Mouse (Mus musculus): ENCODE results near the gene Skap2. TPM values are rescaled to one million over a fixed set of nuclear protein-coding genes. Genes with fewer than 3 reads are reported as not detected.

The Skap2 gene
- polyA plus RNA-seq, 1 experiment from 2014 or later, result 8.5 TPM

- ATAC-seq (ENCODE audit: low FRiP score) (no peak), DNase-seq (ENCODE audit: low spot score, missing footprints) (no peak)
- Histone ChIP-seq H3K4me2 (no peak overlapping the region), H3K9ac (ENCODE audit: low read length) (no peak overlapping the region), H3K4me1 (ENCODE audit: control insufficient read depth, insufficient read depth, low read length) (no peaks in the 10 kb centered on the region), H3K27ac (ENCODE audit: low read depth, low read length) (no peak overlapping the region), H3K4me3 (ENCODE audit: low read depth, low read length) (no peak overlapping the region), H3K27me3 (ENCODE audit: control insufficient read depth, insufficient read depth, low read length) (no peaks in the 10 kb centered on the region), H3K9me3 (ENCODE audit: control insufficient read depth, low read length) (no peaks in the 10 kb centered on the region), H3K36me3 (ENCODE audit: control insufficient read depth, insufficient read depth, low read length) (no peaks in the 10 kb centered on the region)
- 59% methylated on average over 3 of the region's 3 CpGs for WGBS
Observed at GRCm38 (mm10) chr6:51886902-51887431, 125.4 kb downstream of the Skap2 start.

GRCm38 (mm10) chr6:51882880-51883274 lies 129.5 kb downstream of the Skap2 start:
- WGBS, result 87% methylated on average over 5 of the region's 5 CpGs
- Histone ChIP-seq H3K27ac (ENCODE audit: low read depth, low read length) (no peak overlapping the region), H3K4me2 (no peak overlapping the region), H3K9ac (ENCODE audit: low read length) (no peak overlapping the region), H3K27me3 (ENCODE audit: control insufficient read depth, insufficient read depth, low read length) (peaks cover 2% of the 10 kb centered on the region; the same call in 1 of the 2 replicates), H3K4me1 (ENCODE audit: control insufficient read depth, insufficient read depth, low read length) (no peaks in the 10 kb centered on the region), H3K4me3 (ENCODE audit: low read depth, low read length) (no peak overlapping the region), H3K9me3 (ENCODE audit: control insufficient read depth, low read length) (no peaks in the 10 kb centered on the region), H3K36me3 (ENCODE audit: control insufficient read depth, insufficient read depth, low read length) (no peaks in the 10 kb centered on the region)
- no peak for DNase-seq (ENCODE audit: low spot score, missing footprints)
- ATAC-seq (ENCODE audit: low FRiP score), result no peak

GRCm38 (mm10) chr6:51882266-51882879 lies 130.0 kb downstream of the Skap2 start:
- DNase-seq (ENCODE audit: low spot score, missing footprints) (no peak), ATAC-seq (ENCODE audit: low FRiP score) (no peak)
- H3K9ac ChIP-seq (ENCODE audit: low read length), result no peak overlapping the region
- 90% methylated on average over 17 of the region's 17 CpGs for WGBS
- no peak overlapping the region for H3K4me2 ChIP-seq
- H3K9me3 ChIP-seq (ENCODE audit: control insufficient read depth, low read length), result no peaks in the 10 kb centered on the region
- H3K27me3 ChIP-seq (ENCODE audit: control insufficient read depth, insufficient read depth, low read length), result peaks cover 2% of the 10 kb centered on the region; the same call in 1 of the 2 replicates
- H3K36me3 ChIP-seq (ENCODE audit: control insufficient read depth, insufficient read depth, low read length), result no peaks in the 10 kb centered on the region
- no peaks in the 10 kb centered on the region for H3K4me1 ChIP-seq (ENCODE audit: control insufficient read depth, insufficient read depth, low read length)
- no peak overlapping the region for H3K27ac ChIP-seq (ENCODE audit: low read depth, low read length)
- H3K4me3 ChIP-seq (ENCODE audit: low read depth, low read length), result no peak overlapping the region

- no peak overlapping the region for H3K9ac ChIP-seq (ENCODE audit: low read length)
- no peak overlapping the region for H3K4me2 ChIP-seq
- 72% methylated on average over 13 of the region's 13 CpGs for WGBS
- H3K4me1 ChIP-seq (ENCODE audit: control insufficient read depth, insufficient read depth, low read length), result no peaks in the 10 kb centered on the region
- H3K27ac ChIP-seq (ENCODE audit: low read depth, low read length), result no peak overlapping the region
- H3K36me3 ChIP-seq (ENCODE audit: control insufficient read depth, insufficient read depth, low read length), result no peaks in the 10 kb centered on the region
- no peaks in the 10 kb centered on the region for H3K9me3 ChIP-seq (ENCODE audit: control insufficient read depth, low read length)
- peaks cover 2% of the 10 kb centered on the region; the same call in 1 of the 2 replicates for H3K27me3 ChIP-seq (ENCODE audit: control insufficient read depth, insufficient read depth, low read length)
- ATAC-seq (ENCODE audit: low FRiP score) (no peak), DNase-seq (ENCODE audit: low spot score, missing footprints) (no peak)
- no peak overlapping the region for H3K4me3 ChIP-seq (ENCODE audit: low read depth, low read length)
Observed at GRCm38 (mm10) chr6:51881181-51881968, 131.0 kb downstream of the Skap2 start.

DNA sequence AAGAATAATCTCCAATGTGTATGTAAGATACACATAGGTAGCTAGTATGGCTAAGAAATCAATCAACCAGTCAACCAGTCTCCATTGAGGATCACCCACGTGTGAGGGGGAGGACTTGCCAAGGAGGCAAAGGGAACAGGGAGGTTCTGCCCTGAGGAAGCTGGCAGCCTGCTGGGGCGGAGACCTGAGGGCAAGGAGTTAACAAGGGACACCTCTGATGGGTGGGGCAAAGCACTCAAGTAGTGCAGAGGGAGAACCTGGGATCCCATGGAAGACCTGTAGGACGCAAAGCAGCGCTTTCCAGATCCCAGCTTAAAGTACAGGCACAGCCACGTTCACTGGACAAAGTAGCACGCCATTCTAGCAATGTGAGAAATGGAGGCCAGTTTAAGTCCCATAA lies 131.6 kb downstream of the Skap2 start:
- no peak overlapping the region for H3K27ac ChIP-seq (ENCODE audit: low read depth, low read length)
- H3K36me3 ChIP-seq (ENCODE audit: control insufficient read depth, insufficient read depth, low read length), result no peaks in the 10 kb centered on the region
- no peak overlapping the region for H3K9ac ChIP-seq (ENCODE audit: low read length)
- DNase-seq (ENCODE audit: low spot score, missing footprints) (no peak), ATAC-seq (ENCODE audit: low FRiP score) (no peak)
- H3K4me1 ChIP-seq (ENCODE audit: control insufficient read depth, insufficient read depth, low read length), result no peaks in the 10 kb centered on the region
- no peak overlapping the region for H3K4me3 ChIP-seq (ENCODE audit: low read depth, low read length)
- no peaks in the 10 kb centered on the region for H3K9me3 ChIP-seq (ENCODE audit: control insufficient read depth, low read length)
- H3K27me3 ChIP-seq (ENCODE audit: control insufficient read depth, insufficient read depth, low read length), result peaks cover 2% of the 10 kb centered on the region; the same call in 1 of the 2 replicates
- WGBS, result 65% methylated on average over 6 of the region's 6 CpGs
- no peak overlapping the region for H3K4me2 ChIP-seq

- H3K4me2 ChIP-seq, result no peak overlapping the region
Observed at GRCm38 (mm10) chr6:51878551-51878950, 133.8 kb downstream of the Skap2 start.

DNA sequence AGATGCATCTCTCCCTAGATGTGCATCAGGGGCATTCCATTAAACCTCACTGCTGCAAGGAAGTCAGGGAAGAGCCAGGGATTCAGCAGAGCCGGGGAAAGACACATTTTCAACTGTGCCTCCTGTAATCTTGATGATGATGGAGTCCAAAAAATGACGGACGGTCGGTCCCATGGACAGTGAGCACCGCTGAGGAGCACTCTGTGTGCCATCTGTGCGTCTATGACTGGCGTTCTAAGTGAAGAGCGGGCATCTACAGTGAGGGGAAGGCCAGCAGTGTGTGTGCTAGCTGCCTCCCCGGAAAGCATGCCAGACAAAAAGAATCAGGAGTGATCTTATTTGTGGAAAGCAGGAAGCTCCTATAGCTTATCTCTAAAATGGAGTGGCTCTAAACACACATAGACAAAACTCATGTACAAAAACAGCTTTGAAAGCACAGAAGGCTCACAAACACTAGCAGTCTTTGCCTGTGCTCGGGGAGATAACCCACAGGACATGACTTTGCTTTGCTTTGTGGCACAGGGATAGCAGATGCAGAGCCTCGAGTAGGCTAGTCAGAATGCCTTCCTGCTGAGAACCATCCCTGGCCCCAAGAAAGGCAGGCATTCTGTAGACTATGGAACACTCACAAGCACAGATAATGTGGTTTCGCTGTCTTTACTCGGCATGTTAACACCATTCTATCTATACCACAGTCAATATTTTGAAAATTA lies 135.4 kb downstream of the Skap2 start:
- no peaks in the 10 kb centered on the region for H3K4me1 ChIP-seq (ENCODE audit: control insufficient read depth, insufficient read depth, low read length)
- no peak overlapping the region for H3K4me3 ChIP-seq (ENCODE audit: low read depth, low read length)
- H3K9ac ChIP-seq (ENCODE audit: low read length), result no peak overlapping the region
- DNase-seq (ENCODE audit: low spot score, missing footprints) (no peak), ATAC-seq (ENCODE audit: low FRiP score) (no peak)
- peaks cover 2% of the 10 kb centered on the region; the same call in 1 of the 2 replicates for H3K27me3 ChIP-seq (ENCODE audit: control insufficient read depth, insufficient read depth, low read length)
- WGBS, result 74% methylated on average over 13 of the region's 13 CpGs
- H3K9me3 ChIP-seq (ENCODE audit: control insufficient read depth, low read length), result no peaks in the 10 kb centered on the region
- no peak overlapping the region for H3K27ac ChIP-seq (ENCODE audit: low read depth, low read length)
- H3K4me2 ChIP-seq, result no peak overlapping the region
- H3K36me3 ChIP-seq (ENCODE audit: control insufficient read depth, insufficient read depth, low read length), result no peaks in the 10 kb centered on the region

More at GRCm38 (mm10) chr6:51878551-51878950, 133.8 kb downstream of the Skap2 start:
- ATAC-seq (ENCODE audit: low FRiP score), result no peak
- no peak for DNase-seq (ENCODE audit: low spot score, missing footprints)
- Histone ChIP-seq H3K27ac (ENCODE audit: low read depth, low read length) (no peak overlapping the region), H3K4me1 (ENCODE audit: control insufficient read depth, insufficient read depth, low read length) (no peaks in the 10 kb centered on the region), H3K27me3 (ENCODE audit: control insufficient read depth, insufficient read depth, low read length) (peaks cover 2% of the 10 kb centered on the region; the same call in 1 of the 2 replicates), H3K9me3 (ENCODE audit: control insufficient read depth, low read length) (no peaks in the 10 kb centered on the region), H3K4me3 (ENCODE audit: low read depth, low read length) (no peak overlapping the region), H3K36me3 (ENCODE audit: control insufficient read depth, insufficient read depth, low read length) (no peaks in the 10 kb centered on the region), H3K9ac (ENCODE audit: low read length) (no peak overlapping the region)
- 83% methylated on average over 2 of the region's 2 CpGs for WGBS

- 45% methylated on average over 6 of the region's 6 CpGs for WGBS
- H3K4me2 ChIP-seq, result no peak overlapping the region
- DNase-seq (ENCODE audit: low spot score, missing footprints) (no peak), ATAC-seq (ENCODE audit: low FRiP score) (no peak)
- peaks cover 2% of the 10 kb centered on the region; the same call in 1 of the 2 replicates for H3K27me3 ChIP-seq (ENCODE audit: control insufficient read depth, insufficient read depth, low read length)
- no peak overlapping the region for H3K4me3 ChIP-seq (ENCODE audit: low read depth, low read length)
- no peaks in the 10 kb centered on the region for H3K36me3 ChIP-seq (ENCODE audit: control insufficient read depth, insufficient read depth, low read length)
- no peaks in the 10 kb centered on the region for H3K9me3 ChIP-seq (ENCODE audit: control insufficient read depth, low read length)
- no peak overlapping the region for H3K9ac ChIP-seq (ENCODE audit: low read length)
- H3K4me1 ChIP-seq (ENCODE audit: control insufficient read depth, insufficient read depth, low read length), result no peaks in the 10 kb centered on the region
- H3K27ac ChIP-seq (ENCODE audit: low read depth, low read length), result no peak overlapping the region
Observed at GRCm38 (mm10) chr6:51875884-51876626, 136.3 kb downstream of the Skap2 start.

Data from midbrain, embryonic 11.5 days (tissue).